Mouse (Mus musculus) adrenal gland (tissue): Measurements from ENCODE around the gene Fgd2.

ENCODE experiments used
- intact Hi-C: fragments of 180-260 bp; cut with DNase I; formaldehyde crosslinking; loops from one replicate; pipeline ENCODE4 v1.15.1; 2025

Gene Fgd2

GRCm38 (mm10) chr17:29361982-29362691, 1.4 kb downstream of the Fgd2 start:
- intact Hi-C loops = no loop called here

GRCm38 (mm10) chr17:29363109-29363508, 2.4 kb downstream of the Fgd2 start:
- intact Hi-C loops = no loop called here

- intact Hi-C loops = no loop called here
Observed at GRCm38 (mm10) chr17:29365105-29365621, 4.4 kb downstream of the Fgd2 start.

GRCm38 (mm10) chr17:29368726-29369125, 8.0 kb downstream of the Fgd2 start:
- intact Hi-C loops = no loop called here

GRCm38 (mm10) chr17:29370984-29371723, 10.4 kb downstream of the Fgd2 start:
- intact Hi-C loops = loop anchor here (2.0 to 10.0 kb wide), 2 partner anchors 102 to 196 kb away; partner anchors contain the start of gene BC004004

- intact Hi-C loops = loop anchor here (10.0 kb wide), 1 partner anchor 201 kb away; no protein-coding TSS in a partner anchor
Observed at GRCm38 (mm10) chr17:29375871-29376270, 15.2 kb downstream of the Fgd2 start.

- intact Hi-C loops = loop anchor here (10.0 kb wide), 1 partner anchor 203 kb away; no protein-coding TSS in a partner anchor
Observed at GRCm38 (mm10) chr17:29378056-29378455, 17.3 kb downstream of the Fgd2 start.

GRCm38 (mm10) chr17:29380241-29380640, 19.5 kb downstream of the Fgd2 start:
- intact Hi-C loops = loop anchor here (5.0 kb wide), 1 partner anchor 112 kb away; the partner anchor contains the start of gene Pim1

- intact Hi-C loops = loop anchor here (1.0 to 5.0 kb wide), 2 partner anchors 111 to 133 kb away; partner anchors contain the start of gene Pim1
Observed at GRCm38 (mm10) chr17:29381472-29381871, 20.8 kb downstream of the Fgd2 start.

- intact Hi-C loops = loop anchor here (5.0 kb wide), 1 partner anchor 110 kb away; the partner anchor contains the start of gene Pim1
Observed at GRCm38 (mm10) chr17:29382417-29382816, 21.7 kb downstream of the Fgd2 start.

- intact Hi-C loops = loop anchor here (5.0 kb wide), 1 partner anchor 108 kb away; the partner anchor contains the start of gene Pim1
Observed at GRCm38 (mm10) chr17:29383923-29384322, 23.2 kb downstream of the Fgd2 start.

- intact Hi-C loops = loop anchor here (5.0 kb wide), 1 partner anchor 107 kb away; the partner anchor contains the start of gene Pim1
Observed at GRCm38 (mm10) chr17:29384850-29385438, 24.2 kb downstream of the Fgd2 start.

GRCm38 (mm10) chr17:29385746-29386145, 25.0 kb downstream of the Fgd2 start:
- intact Hi-C loops = no loop called here

- intact Hi-C loops = no loop called here
Observed at GRCm38 (mm10) chr17:29388978-29389377, 28.3 kb downstream of the Fgd2 start.

- intact Hi-C loops = no loop called here
Observed at GRCm38 (mm10) chr17:29391280-29391679, 30.6 kb downstream of the Fgd2 start.

GRCm38 (mm10) chr17:29393335-29394089, 32.8 kb downstream of the Fgd2 start:
- intact Hi-C loops = no loop called here

- intact Hi-C loops = no loop called here
Observed at GRCm38 (mm10) chr17:29394106-29394760, 33.5 kb downstream of the Fgd2 start.

- intact Hi-C loops = loop anchor here (5.0 kb wide), 2 partner anchors 43 to 118 kb away; no protein-coding TSS in a partner anchor
Observed at GRCm38 (mm10) chr17:29394761-29395160, 34.0 kb downstream of the Fgd2 start.

- intact Hi-C loops = loop anchor here (5.0 kb wide), 2 partner anchors 42 to 117 kb away; no protein-coding TSS in a partner anchor
Observed at GRCm38 (mm10) chr17:29395381-29395780, 34.7 kb downstream of the Fgd2 start.
